Mouse (Mus musculus): Measurements from ENCODE around the gene Olfr314.

- TF ChIP-seq POLR2A (IDR thresholded peaks at IDR 0.05; ENCODE audit: insufficient read depth, low read depth, low read length) (no peak), CTCF (IDR thresholded peaks at IDR 0.05) (no peak), EP300 (IDR thresholded peaks at IDR 0.05; ENCODE audit: insufficient read depth, low read depth, low read length) (no peak)
Observed at GRCm38 (mm10) chr11:58788346-58788745, 5.6 kb downstream of the Olfr314 start.

Measured in heart, adult 2 months (tissue).